Mouse (Mus musculus): Measurements from ENCODE around the gene C2cd4b. TPM values are rescaled to one million over a fixed set of nuclear protein-coding genes. Genes with fewer than 3 reads are reported as not detected.

The C2cd4b gene
- total RNA-seq, 2 experiments from 2014 or later = 2.3 to 5.6 TPM

DNA sequence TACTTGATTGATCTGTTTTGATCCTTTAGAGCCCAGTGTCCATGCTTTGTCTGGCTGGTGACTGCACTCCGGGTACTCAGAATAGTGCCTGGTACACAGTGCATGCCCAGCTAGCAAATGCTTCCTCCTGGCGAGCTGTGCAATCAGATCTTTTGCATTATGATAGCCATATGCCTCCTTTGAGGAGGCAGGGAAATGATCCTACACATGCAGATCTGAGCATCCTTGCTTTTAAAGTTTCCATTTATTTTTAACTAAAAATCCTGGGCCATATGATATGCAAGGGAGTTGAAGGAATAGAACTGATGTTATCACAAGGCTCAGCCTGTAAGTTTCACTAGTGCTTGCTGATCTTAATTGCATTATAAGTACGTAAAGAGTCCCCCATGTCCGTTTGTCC, 9.6 kb downstream of the C2cd4b start:
- intact Hi-C loops (cut with DNase I) = no loop called here
- peak in 1 of 2 experiments; percentile 50 for DNase-seq (ENCODE audit: low spot score in 2 of 2)

DNA sequence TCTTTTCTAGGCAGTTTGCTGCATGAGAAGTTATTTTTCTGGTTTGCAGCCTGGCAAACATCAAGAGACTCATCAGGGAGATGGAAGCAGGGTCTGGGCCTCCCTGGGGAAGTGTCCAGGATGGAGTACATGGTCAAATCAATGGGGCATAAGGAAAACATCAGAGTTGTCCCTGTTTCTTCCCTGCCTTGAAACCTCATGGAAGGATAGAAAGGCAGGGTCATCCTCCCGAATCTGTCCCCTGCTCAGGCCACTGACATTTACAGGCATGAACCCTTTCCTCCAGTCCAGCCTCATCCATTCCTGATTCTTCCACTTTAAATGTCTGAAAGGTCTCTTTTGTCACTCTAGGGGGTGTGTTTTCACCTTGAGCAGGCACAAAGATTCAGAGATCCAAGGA, 10.2 kb downstream of the C2cd4b start:
- intact Hi-C loops (cut with DNase I) = no loop called here
- DNase-seq (ENCODE audit: low spot score in 2 of 2) = no peak

DNA sequence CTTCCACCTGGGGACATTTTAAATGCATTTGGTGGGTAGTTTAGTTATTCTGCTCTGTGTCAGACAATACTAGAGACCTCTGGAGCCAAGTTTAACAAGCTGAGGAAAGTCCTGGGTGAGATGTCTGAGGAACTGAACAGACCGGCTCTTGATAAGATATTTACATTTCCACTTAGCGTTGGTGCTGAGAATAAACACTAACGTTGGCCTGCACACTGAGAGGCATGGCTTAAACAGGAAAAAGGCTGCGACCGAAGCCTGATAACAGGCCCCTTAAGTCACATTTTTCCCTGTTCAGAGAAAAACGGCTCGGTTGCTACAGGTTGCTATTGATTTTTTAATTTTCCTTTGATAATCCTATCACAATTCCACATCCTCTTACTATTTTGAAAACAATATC, 12.1 kb downstream of the C2cd4b start:
- no peak for DNase-seq (ENCODE audit: low spot score in 2 of 2)
- intact Hi-C loops (cut with DNase I) = no loop called here

DNA sequence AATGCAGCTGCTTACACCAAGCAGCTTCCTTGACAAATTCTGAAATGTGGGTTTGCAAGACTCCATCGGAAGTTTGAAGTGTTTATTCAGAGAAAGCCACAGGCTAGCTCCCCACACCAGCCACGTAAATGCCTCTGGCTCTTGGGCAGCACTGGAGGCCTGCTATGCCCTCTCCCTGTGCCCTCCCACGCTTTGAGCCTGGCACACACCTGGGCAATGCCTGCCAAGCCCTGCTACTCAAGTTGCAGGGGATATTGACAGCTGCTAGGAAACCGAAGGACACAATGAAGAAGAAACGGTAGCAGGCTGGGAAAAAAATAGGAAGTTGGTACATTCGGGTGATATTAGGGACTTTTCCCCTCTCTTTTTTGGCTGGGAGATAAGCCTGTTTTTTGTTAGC, 15.0 kb downstream of the C2cd4b start:
- intact Hi-C loops (cut with DNase I) = no loop called here
- no peak for DNase-seq (ENCODE audit: low spot score in 2 of 2)

DNA sequence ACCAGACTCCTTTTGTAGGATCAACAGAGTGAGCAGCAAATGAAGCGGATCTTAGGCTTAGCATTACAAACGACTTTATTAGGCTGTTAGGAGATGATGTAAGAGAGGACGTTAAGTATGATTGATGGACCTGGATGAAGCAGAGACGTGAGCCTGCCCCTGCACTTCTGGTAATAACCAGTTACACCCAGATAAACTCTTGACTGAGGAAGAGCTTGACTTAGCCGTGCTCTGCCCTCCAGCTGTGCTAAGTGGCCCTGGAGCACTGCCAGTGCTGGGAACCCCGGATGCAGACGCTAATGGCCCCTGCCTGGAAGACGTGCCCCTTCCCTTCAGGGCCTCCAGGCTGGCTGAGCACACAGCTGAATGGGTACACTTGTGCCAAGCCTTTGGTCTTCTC, 19.3 kb downstream of the C2cd4b start:
- no peak for DNase-seq (ENCODE audit: low spot score in 2 of 2)
- intact Hi-C loops (cut with DNase I) = no loop called here

DNA sequence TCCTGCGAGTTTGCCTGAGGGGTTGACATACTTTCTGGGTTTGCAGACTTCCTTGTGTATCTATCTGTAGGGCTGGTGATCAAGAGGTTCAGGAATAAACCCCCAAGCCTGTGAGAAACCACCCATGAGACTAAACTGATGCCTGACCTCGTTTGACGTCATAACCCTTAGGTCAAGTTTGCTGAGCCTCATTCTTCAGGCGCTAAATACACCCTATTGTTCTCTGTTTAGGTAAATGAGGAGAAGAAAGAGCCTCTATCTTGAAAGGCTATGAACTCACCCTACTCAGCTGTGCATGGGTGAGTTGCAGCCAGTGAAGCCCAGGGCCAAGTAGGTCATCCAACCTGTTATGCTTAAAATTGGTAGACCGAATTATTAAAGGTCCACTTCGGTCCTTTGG, 23.5 kb downstream of the C2cd4b start:
- DNase-seq (ENCODE audit: low spot score in 2 of 2) = no peak
- intact Hi-C loops (cut with DNase I) = no loop called here

DNA sequence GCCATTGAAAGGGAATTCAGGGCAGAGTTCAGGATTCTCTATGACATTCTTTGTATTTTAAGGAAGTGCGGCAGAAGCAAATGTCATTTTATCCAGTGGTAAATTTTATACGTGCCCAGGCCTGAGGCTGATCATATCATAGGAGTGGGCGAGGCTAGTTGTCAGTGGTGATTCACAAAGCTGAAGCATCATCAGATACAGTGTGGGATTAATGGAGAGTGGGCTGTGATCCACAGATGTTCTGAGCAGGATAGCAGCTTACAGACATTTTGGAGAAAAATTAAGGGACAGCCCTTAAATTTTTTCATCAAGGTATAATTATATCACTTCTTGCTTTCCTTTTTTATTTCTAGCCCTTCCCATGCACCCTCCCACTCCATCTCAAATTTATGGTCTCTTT, 24.2 kb downstream of the C2cd4b start:
- DNase-seq (ENCODE audit: low spot score in 2 of 2) = peak in 1 of 2 experiments; percentile 33
- intact Hi-C loops (cut with DNase I) = no loop called here

DNA sequence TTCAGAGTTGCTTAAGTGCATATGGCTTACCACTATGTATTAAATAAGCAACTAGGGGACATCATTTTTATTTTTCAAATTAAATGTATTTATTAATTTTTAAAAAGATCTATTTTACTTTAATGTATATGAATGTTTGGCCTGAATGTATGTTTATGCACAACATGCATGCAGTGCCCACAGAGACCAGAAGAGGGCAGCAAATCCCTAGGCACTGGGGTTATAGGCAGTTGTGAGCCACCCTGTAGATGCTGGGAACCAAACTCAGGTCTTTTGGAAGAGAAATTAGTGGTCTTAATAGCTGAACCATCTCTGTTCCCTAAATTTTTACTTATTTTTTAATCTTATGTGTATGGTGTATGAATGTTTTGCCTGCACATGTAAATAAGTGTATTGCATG, 24.7 kb downstream of the C2cd4b start:
- intact Hi-C loops (cut with DNase I) = no loop called here
- DNase-seq (ENCODE audit: low spot score in 2 of 2) = no peak

DNA sequence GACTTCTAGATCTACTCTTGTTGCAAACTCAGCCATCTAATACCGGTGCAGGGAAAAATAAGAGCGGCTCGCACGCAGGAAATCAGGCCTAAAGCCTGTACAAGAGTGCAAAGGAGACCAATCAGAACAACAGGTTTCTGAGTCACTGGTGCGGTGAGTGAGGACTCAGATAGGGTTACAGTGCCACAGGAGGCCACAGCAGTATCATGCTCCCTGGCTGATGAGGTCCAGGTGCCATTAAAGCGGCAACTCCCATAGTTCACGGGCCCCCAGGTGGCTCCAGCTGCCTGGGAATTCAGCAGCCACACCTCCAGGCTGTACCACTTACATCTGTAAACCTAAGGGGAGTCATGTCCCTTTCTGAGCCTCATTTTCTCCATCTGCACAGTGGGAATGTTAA, 27.1 kb downstream of the C2cd4b start:
- intact Hi-C loops (cut with DNase I) = no loop called here
- DNase-seq (ENCODE audit: low spot score in 2 of 2) = no peak

DNA sequence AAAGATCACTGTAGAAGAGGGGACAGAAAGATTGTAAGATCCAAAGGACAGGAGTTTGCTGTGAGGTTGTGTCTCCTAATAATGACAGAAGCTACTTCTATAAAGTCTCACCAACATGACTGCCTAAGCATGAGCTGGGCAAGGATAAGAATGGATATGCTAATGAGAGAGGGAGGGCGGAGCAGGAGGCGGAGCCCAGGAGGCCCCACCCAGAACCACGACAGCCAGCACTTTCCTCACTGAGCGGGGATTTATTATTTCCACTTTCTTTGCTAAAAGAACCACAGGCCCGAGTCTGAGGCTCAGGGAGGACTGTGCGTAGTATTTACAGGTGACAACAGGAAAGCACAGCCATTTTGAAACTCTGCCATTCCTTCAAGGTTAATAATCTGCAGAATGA, 28.4 kb downstream of the C2cd4b start:
- intact Hi-C loops (cut with DNase I) = no loop called here
- DNase-seq (ENCODE audit: low spot score in 2 of 2) = no peak

DNA sequence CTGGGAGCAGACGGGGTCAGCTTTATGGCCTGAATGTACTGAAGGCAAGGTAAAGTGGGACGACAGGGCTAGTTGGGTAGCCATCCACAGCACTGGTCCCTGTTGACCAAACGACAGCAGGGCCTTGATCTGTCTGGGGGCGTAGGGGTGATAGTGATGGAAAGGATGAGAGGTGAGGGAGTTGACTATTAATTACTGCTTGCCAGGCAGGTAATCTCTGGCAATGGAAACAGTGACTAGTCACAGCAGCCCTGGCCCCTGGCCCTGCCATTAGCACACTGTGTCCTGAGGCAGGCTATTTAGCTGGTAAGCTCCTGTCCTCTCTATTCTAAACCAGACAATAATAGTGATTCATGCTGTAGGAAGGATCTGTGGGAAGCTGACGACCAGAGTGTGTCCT, 33.2 kb downstream of the C2cd4b start:
- no peak for DNase-seq (ENCODE audit: low spot score in 2 of 2)
- intact Hi-C loops (cut with DNase I) = no loop called here

DNA sequence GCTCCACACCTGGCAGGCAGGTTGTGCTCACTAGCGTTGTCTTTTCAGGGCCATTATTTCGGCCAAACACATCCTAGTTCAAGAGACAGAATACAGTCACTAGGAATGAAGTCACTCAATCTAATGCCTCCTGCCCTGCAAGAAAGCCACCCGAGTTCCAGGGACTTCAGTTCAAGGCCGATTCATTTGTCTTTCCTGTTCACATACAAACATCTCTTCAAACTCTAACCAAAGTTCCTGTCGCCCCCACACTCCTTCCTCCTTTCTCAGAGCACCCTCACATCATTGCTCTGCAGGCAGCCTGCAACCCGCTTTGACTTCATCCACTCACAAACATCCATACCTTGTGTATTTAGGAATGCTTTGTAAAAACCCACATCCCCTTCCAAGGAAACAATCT, 34.3 kb downstream of the C2cd4b start:
- intact Hi-C loops (cut with DNase I) = no loop called here
- DNase-seq (ENCODE audit: low spot score in 2 of 2) = no peak

DNA sequence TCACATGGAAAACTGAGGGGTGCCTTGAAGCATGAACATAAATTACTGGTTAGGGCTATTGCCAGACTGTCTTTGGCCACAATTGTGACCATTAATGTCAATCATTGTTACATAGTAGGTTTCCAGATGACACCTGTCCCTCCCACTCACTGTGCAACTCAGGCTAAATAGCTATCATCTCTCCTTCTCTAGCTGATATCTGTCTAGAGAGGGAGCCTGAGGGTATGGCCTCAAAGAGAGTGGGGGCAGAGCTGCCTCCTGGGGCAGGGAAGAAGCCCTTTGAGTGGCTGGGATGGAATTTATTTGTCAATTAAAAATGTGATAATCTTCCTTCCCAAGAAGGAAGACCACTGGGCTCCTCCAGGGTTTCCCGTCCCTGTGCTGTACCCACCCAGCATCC, 35.0 kb downstream of the C2cd4b start:
- intact Hi-C loops (cut with DNase I) = no loop called here

DNA sequence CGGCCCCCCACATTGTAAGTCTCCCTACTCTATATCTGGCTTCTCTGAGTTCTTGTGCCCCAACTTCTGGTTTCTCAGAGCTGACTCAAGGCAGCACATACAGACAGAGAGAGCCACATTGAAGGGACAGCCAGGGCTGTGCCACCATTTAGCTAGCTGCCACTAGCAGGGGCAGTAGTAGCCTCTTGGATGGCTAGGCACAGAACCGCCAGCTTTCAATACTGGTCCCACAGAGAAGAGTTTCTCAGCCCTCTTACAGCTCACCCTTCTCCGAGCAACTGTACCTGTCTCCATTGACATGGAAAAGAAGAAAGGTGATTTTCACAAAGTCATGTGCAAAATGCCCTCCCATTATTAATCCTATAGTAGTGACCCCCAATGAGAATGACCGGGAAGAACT, 35.4 kb downstream of the C2cd4b start:
- no peak for DNase-seq (ENCODE audit: low spot score in 2 of 2)
- intact Hi-C loops (cut with DNase I) = no loop called here

More for the DNA sequence above, 35.0 kb downstream of the C2cd4b start:
- no peak for DNase-seq (ENCODE audit: low spot score in 2 of 2)

DNA sequence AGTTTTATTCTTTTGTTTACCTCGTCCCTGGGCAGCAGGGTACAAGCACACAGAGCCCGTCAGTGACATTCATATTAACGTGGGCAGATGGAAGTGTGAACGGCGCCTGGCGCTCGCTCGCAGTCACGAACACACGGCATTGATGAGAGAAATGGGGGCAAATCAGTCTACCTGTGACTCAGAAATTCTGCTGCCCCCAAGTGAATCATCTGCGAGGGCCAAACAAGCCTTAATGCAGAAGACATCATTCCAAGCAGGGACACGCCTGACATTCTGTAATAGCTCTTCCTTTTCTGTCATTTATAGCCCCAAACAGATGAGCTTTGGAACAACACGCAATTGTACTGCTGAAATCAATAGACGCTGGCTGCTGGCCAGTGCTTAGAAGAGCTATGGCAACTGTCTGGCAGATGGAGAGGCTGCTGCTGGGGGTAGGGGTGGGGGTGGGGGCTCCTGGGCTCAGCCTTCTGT, 36.0 kb downstream of the C2cd4b start:
- DNase-seq (ENCODE audit: low spot score in 2 of 2) = peak; percentile 63 to 65
- intact Hi-C loops (cut with DNase I) = no loop called here

DNA sequence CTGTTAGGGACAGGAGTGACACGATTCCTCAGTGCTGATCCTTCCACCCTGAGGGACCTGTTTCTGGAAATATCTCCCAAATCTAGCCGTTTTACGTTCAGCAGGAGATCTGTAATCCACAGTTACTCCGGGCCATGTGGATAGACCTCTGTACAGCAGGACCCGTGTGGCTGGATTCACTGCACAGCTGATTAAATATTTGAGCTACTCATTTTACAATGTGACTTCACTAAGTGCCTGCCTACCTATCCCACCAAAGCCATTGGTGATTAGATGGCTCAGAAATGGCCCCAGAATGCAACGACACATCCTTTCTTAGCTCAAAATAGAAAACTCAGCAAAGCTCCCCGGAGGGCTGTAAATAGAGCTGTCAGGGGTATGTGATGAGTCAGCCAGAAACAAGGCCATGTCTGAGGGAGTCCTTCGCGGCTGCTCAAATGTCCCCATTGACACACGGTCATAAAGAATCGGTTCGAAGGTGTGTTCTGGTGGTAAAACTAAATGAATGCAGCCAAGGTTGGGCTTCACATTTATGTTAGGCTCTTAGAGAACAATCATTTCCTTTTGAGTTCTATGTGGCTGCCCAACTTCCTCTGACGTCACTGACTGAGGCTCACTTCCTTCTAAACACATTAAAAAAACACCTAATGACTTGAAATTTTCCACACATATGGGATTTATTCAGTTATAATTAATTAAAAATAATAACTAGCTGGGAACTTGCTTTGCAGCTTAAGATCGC, 40.0 kb downstream of the C2cd4b start:
- intact Hi-C loops (cut with DNase I) = no loop called here
- DNase-seq (ENCODE audit: low spot score in 2 of 2) = peak in 1 of 2 experiments; percentile 38

DNA sequence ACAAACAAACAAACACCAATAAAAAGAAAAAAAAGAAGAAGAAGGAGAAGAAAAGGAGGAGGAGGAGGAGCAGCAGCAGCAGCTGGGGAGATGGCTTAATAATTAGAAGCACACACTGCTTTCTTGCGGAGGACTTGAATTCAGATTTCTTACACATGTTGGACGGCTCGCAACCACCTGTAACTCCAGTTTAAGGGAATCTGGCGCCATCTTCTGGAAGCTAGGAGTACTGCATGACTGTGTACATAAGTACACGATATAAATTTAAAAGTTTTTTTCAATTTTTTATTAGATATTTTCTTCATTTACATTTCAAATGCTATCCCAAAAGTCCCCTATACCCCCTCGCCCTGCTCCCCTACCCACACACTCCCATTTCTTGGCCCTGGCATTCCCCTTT, 43.0 kb downstream of the C2cd4b start:
- intact Hi-C loops (cut with DNase I) = loop anchor here (2.0 to 5.0 kb wide), 2 partner anchors 43 to 90 kb away; partner anchors contain the start of gene C2cd4b
- peak in 1 of 2 experiments; percentile 37 for DNase-seq (ENCODE audit: low spot score in 2 of 2)

DNA sequence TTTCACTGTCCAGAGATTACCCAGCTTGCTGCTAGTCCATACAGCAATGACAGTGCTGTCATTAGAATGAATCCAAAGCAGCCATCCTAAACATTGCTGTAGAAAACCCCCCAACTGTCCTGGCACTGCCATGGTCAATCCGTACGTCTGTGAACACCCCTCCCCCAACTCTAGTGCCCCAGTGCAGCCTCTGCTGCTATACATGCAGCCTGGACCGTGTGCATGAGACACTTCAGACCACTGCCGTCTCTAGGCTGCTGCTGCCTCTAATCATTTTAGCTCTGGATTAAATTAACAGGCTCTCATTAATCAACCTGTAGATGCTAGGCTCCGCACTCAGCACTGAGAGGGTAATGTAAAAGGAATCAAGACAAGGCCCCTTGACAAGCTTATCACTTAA, 47.8 kb downstream of the C2cd4b start:
- intact Hi-C loops (cut with DNase I) = no loop called here
- DNase-seq (ENCODE audit: low spot score in 2 of 2) = no peak

DNA sequence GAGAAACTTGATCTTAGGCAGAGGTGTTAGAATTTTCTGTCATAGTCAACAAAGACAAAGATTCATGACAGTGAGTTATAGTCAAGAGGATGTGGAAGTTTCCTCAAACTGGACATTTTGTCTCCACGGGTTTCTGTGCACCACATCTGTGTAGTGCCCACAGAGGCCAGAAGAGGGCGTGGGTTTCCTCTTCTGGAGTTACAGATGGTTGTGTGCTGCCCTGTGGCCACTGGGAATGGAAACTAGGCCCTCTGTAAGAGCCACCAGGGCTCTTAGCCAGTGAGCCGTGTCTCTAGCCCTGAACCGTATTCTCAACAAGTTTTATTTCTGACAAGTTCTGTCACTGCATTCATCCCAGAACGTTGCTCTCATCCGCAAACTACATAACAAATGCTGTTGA, 51.3 kb downstream of the C2cd4b start:
- DNase-seq (ENCODE audit: low spot score in 2 of 2) = no peak
- intact Hi-C loops (cut with DNase I) = no loop called here

Measured in left cerebral cortex, postnatal 25 days (tissue).